Mouse (Mus musculus) ZHBTc4 (cell line): ENCODE data around the gene Dph2.

ENCODE experiments used
- DNase-seq: peaks from one replicate; pipeline ENCODE4 v3.0.0-alpha.2; 2011; ENCODE audit warnings: low read depth, low spot score

Dph2 gene

GRCm38 (mm10) chr4:117891738-117892161 is at the start of gene Dph2:
TSS of gene Dph2 (minus strand) at chr4:117892032.
- peak; percentile 92 for DNase-seq

GRCm38 (mm10) chr4:117936964-117937363 is 45.1 kb upstream of the Dph2 start:
- no peak for DNase-seq

GRCm38 (mm10) chr4:117934081-117934480 is 42.2 kb upstream of the Dph2 start:
- no peak for DNase-seq

GRCm38 (mm10) chr4:117933248-117933647 is 41.4 kb upstream of the Dph2 start:
- no peak for DNase-seq

- DNase-seq = peak; percentile 43
Observed at GRCm38 (mm10) chr4:117929391-117929881, 37.6 kb upstream of the Dph2 start, which contains the start of gene Artn. TSS of gene Artn (minus strand) at chr4:117929763.

GRCm38 (mm10) chr4:117928699-117929241 is 36.9 kb upstream of the Dph2 start:
- DNase-seq = peak; percentile 47

GRCm38 (mm10) chr4:117928234-117928633 is 36.4 kb upstream of the Dph2 start:
- DNase-seq = peak; percentile 75

- peak; percentile 68 for DNase-seq
Observed at GRCm38 (mm10) chr4:117926545-117927482, 35.0 kb upstream of the Dph2 start.

- no peak for DNase-seq
Observed at GRCm38 (mm10) chr4:117924916-117925315, 33.1 kb upstream of the Dph2 start.

GRCm38 (mm10) chr4:117923450-117923849 is 31.6 kb upstream of the Dph2 start:
- no peak for DNase-seq

GRCm38 (mm10) chr4:117921358-117921757 is 29.5 kb upstream of the Dph2 start:
- no peak for DNase-seq

GRCm38 (mm10) chr4:117918762-117919161 is 26.9 kb upstream of the Dph2 start:
- no peak for DNase-seq

- no peak for DNase-seq
Observed at GRCm38 (mm10) chr4:117918261-117918660, 26.4 kb upstream of the Dph2 start.

- DNase-seq = no peak
Observed at GRCm38 (mm10) chr4:117917847-117918246, 26.0 kb upstream of the Dph2 start.

GRCm38 (mm10) chr4:117917402-117917801 is 25.6 kb upstream of the Dph2 start:
- DNase-seq = no peak

- DNase-seq = no peak
Observed at GRCm38 (mm10) chr4:117916386-117916785, 24.6 kb upstream of the Dph2 start.

GRCm38 (mm10) chr4:117915489-117916105 is 23.8 kb upstream of the Dph2 start:
- DNase-seq = no peak

- peak; percentile 94 for DNase-seq
Observed at GRCm38 (mm10) chr4:117914591-117915442, 23.0 kb upstream of the Dph2 start, which contains the start of gene Ipo13. TSS of gene Ipo13 (minus strand) at chr4:117914999.

GRCm38 (mm10) chr4:117914031-117914430 is 22.2 kb upstream of the Dph2 start:
- DNase-seq = no peak

GRCm38 (mm10) chr4:117913421-117913820 is 21.6 kb upstream of the Dph2 start:
- DNase-seq = peak; percentile 51

GRCm38 (mm10) chr4:117912685-117913273 is 20.9 kb upstream of the Dph2 start:
- DNase-seq = no peak
